Mouse (Mus musculus): Measurements from ENCODE around the gene Susd6.
"Not testable (repeated sequence)": the region's sequence is repeated elsewhere in the genome, so short reads cannot be mapped to it uniquely, and the experiment has no call there.

Gene Susd6

GRCm38 (mm10) chr12:80814529-80814928 is 24.2 kb downstream of the Susd6 start:
- DNase-seq = no peak

- DNase-seq = no peak
Observed at GRCm38 (mm10) chr12:80815298-80815697, 25.0 kb downstream of the Susd6 start.

GRCm38 (mm10) chr12:80815893-80816292 is 25.6 kb downstream of the Susd6 start:
- no peak for DNase-seq

- DNase-seq = no peak
Observed at GRCm38 (mm10) chr12:80816380-80817086, 26.2 kb downstream of the Susd6 start.

GRCm38 (mm10) chr12:80817697-80818235 is 27.5 kb downstream of the Susd6 start:
- DNase-seq = no peak

GRCm38 (mm10) chr12:80819020-80819419 is 28.7 kb downstream of the Susd6 start:
- not testable (repeated sequence) for DNase-seq

GRCm38 (mm10) chr12:80821312-80822007 is 31.1 kb downstream of the Susd6 start:
- peak in 1 of 2 experiments; percentile 43 for DNase-seq

- no peak for DNase-seq
Observed at GRCm38 (mm10) chr12:80822533-80822932, 32.2 kb downstream of the Susd6 start.

GRCm38 (mm10) chr12:80824202-80824601 is 33.9 kb downstream of the Susd6 start:
- DNase-seq = no peak

- no peak for DNase-seq
Observed at GRCm38 (mm10) chr12:80826423-80826822, 36.1 kb downstream of the Susd6 start.

GRCm38 (mm10) chr12:80827464-80828015 is 37.2 kb downstream of the Susd6 start:
- DNase-seq = peak; percentile 66 to 70

- no peak for DNase-seq
Observed at GRCm38 (mm10) chr12:80828020-80828419, 37.7 kb downstream of the Susd6 start.

GRCm38 (mm10) chr12:80828951-80829350 is 38.6 kb downstream of the Susd6 start:
- DNase-seq = no peak

- peak; percentile 51 to 70 for DNase-seq
Observed at GRCm38 (mm10) chr12:80830211-80830610, 39.9 kb downstream of the Susd6 start.

- peak in 1 of 2 experiments; percentile 49 for DNase-seq
Observed at GRCm38 (mm10) chr12:80830820-80831219, 40.5 kb downstream of the Susd6 start.

GRCm38 (mm10) chr12:80832313-80832712 is 42.0 kb downstream of the Susd6 start:
- no peak for DNase-seq

- peak in 1 of 2 experiments; percentile 47 for DNase-seq
Observed at GRCm38 (mm10) chr12:80833541-80833940, 43.2 kb downstream of the Susd6 start.

- DNase-seq = peak; percentile 86 to 87
Observed at GRCm38 (mm10) chr12:80834156-80834900, 44.0 kb downstream of the Susd6 start.

GRCm38 (mm10) chr12:80834901-80835570 is 44.7 kb downstream of the Susd6 start:
- no peak for DNase-seq

GRCm38 (mm10) chr12:80837614-80838013 is 47.3 kb downstream of the Susd6 start:
- DNase-seq = no peak

GRCm38 (mm10) chr12:80838271-80838670 is 48.0 kb downstream of the Susd6 start:
- no peak for DNase-seq

- DNase-seq = no peak
Observed at GRCm38 (mm10) chr12:80838787-80839186, 48.5 kb downstream of the Susd6 start.
